Mouse (Mus musculus) frontal cortex, postnatal 36 days (tissue): ENCODE data around the gene Npl.
"Not testable (repeated sequence)": the region's sequence is repeated elsewhere in the genome, so short reads cannot be mapped to it uniquely, and the experiment has no call there.

ENCODE experiments used
- DNase-seq, 2 experiments: peaks; one replicate each; pipeline ENCODE4 v3.0.0; 2022; ENCODE audit warnings: low spot score in 2 of 2

Gene Npl

DNA sequence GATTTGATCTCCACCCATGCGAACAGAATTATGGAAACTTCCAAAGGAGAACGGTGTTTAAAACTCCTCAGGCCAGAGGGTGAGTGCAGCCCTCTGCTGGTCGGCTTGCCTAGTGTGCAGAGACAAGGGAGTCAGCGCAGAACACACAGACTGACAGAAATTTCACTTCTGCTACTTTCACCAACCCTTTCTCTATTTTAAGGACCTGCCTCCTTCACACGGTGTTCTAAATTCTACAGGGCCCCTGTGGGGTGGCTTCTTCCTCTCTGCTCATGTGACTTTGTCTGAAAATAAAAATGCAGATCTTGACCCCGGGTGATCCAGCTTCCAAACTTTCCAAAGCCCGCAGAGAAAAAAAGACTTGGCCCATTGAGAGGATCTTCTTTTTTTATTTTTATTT lies 60.7 kb downstream of the Npl start:
- no peak for DNase-seq

DNA sequence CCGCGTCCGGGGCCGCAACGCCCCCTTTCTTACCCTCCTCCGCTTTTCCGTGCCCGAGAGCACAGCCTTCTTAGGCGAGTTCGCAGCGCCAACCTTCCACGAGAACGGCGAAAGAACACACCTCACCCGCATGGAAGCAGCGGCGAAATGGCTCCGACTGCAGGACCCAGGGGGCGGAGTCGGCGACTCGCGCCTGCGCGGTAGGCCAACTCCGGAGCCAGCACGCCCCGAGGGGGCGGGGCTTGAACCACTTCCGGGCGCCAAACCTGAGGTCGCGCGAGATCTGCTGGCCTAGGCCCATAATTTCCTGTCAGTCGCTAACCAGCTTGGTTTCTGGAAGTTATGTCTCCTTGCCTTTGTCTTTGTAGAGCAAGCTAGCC lies 62.4 kb downstream of the Npl start, which contains the start of gene Dhx9:
TSS of gene Dhx9 (minus strand) at position 161 of the 380 bp plus-strand sequence.
- peak; percentile 97 to 98 for DNase-seq

- peak in 1 of 2 experiments; percentile 37 for DNase-seq
These were observed 62.9 kb downstream of the Npl start for GRCm38 (mm10) chr1:153486767-153487499.

- DNase-seq, result not testable (repeated sequence)
These were observed 63.7 kb downstream of the Npl start for GRCm38 (mm10) chr1:153486120-153486519.

DNA sequence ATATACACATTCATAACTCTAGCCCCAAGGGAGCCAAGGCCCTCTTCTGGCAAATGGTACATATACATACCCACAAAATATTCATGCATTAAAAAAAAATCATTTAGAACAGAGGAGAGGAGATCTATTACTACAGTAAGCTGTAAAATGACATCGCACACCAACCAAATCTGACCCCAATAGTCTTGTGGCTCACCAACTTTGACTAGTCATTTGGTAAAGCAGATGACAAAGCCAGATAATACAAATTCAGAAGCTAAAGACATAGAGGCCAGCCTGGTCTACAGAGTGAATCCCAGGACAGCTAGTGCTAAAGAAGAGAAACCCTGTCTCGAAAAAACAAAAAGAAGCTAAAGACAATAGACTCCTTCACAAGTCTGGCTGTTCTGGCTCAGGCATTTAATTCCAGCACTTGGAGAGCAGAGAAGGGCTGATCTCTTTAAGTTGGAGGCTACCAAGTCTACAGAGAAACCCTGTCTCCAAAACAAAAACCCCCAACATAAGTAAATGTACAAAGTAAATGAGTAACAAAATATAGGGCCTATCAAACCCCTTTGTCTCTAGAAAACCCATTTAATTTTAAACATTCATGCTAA lies 64.5 kb downstream of the Npl start:
- DNase-seq, result no peak

DNA sequence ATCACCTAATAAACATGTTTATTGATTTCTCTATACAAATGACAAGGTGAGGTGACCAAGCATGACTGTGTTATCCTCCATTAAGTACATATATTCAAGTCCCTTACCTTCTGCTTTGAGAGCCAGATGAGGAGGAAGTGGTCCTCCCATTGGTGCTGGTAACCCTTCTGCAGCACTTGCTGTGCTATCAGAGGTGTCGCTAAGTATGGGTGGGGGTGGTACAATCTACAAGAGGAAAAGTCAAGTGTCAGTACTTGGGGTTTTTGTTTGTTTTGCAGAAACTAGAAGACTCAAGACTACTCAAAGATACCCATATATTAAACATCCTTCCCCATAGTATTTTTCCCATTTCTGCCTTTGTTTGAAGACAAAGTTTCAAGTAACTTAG lies 68.8 kb downstream of the Npl start:
- DNase-seq, result no peak

DNA sequence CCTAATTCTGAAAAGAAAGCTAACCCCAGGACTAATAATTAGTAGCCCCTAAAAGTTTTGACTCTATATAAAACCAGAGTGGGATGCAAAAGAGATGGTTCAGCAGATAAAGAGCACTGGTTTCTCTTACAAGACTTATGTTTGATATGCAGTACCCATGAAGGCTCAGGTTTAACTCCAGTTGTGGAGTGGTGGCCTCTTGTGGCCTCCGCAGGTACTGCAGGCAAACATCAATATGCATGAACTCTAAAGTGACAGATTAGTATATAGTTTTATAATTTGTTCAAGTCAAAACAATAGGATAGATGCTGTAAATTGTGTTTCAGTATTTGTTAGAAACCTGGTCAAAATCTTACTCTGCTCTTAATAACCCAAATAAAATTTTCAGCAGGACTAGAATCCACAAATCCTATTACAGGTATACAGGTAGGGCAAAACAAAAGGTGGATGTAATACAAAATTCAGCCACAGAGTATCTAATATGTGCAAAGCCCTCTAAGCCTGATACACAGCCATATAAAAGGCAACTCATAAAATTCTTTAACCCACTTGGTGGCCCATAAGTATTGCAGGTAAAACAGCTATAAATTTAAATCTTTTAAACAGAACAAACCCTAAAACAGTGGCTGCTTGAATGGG lies 69.3 kb downstream of the Npl start:
- DNase-seq, result peak; percentile 54 to 72

DNA sequence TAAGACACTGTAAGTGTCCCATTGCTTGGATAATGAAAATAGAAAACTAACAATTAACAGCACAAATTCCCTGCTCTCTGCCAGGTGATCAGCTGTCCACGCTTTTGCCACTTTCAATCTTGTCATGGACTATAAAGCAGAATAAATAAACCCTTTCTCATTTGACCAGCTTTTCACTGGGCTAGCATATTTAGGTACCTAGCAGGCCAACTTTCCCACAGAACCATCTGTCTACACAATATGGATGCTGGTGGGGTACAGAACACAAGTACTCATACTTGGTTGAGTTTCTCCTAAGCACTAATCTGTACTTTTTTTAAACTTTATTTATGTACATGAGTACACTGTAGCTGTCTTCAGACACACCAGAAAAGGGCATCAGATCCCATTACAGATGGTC lies 70.5 kb downstream of the Npl start:
- DNase-seq, result no peak

DNA sequence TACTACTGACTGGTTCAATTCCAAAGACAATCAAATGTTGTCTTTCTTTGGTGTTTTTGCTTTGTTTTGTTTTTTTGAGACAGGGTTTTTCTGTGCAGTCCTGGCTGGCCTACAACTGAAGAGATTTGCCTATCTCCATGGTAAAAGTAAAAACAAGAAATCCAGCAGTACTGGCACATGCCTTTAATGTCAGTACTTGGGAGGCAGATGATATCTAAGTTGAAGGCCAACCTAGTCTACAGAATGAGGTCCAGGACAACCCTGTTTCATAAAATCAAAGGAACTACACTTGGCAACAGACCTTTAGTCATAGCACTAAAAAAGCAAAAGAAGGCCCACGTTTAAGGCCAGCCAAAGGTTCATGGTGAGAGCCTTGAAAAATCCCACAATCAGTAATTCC lies 88.0 kb downstream of the Npl start:
- no peak for DNase-seq

GRCm38 (mm10) chr1:153456137-153456536 lies 93.7 kb downstream of the Npl start:
- DNase-seq, result no peak

- DNase-seq, result no peak
These were observed 96.7 kb downstream of the Npl start for GRCm38 (mm10) chr1:153453146-153453642.
